Mouse (Mus musculus) testis, adult 2 months (tissue): ENCODE data around the gene Ikbke. TPM values are rescaled to one million over a fixed set of nuclear protein-coding genes. Genes with fewer than 3 reads are reported as not detected.

Source experiments
- H3K27ac ChIP-seq: fragments of 200-500 bp; 2 replicates; pipeline ENCODE4 v1.5.1; 2012; ENCODE audit warnings: low read depth, low read length; ENCODE audit not compliant: control insufficient read depth, insufficient read depth
- H3K27me3 ChIP-seq: fragments of 200-500 bp; 2 replicates; pipeline ENCODE4 v1.6.1; 2012; ENCODE audit warnings: mild to moderate bottlenecking, low read length, moderate library complexity; ENCODE audit not compliant: control insufficient read depth, insufficient read depth
- H3K36me3 ChIP-seq: fragments of 200-500 bp; 2 replicates; pipeline ENCODE4 v1.6.1; 2012; ENCODE audit warnings: mild to moderate bottlenecking, low read length; ENCODE audit not compliant: control insufficient read depth, insufficient read depth
- H3K4me1 ChIP-seq: fragments of 200-500 bp; 2 replicates; pipeline ENCODE4 v1.6.1; 2012; ENCODE audit warnings: low read length; ENCODE audit not compliant: control insufficient read depth, insufficient read depth
- H3K4me3 ChIP-seq: fragments of 200-500 bp; 2 replicates; pipeline ENCODE4 v1.5.1; 2012; ENCODE audit warnings: low read depth, mild to moderate bottlenecking, low read length, moderate library complexity, mixed read lengths; ENCODE audit not compliant: control insufficient read depth
- CTCF ChIP-seq: fragments of 200-500 bp; IDR thresholded peaks from 2 replicates; pipeline ENCODE4 v1.5.1; 2012; ENCODE audit warnings: low read depth, mild to moderate bottlenecking, inconsistent platforms, low read length, moderate library complexity; ENCODE audit not compliant: control insufficient read depth, insufficient read depth, insufficient replicate concordance
- POLR2A ChIP-seq: fragments of 200-500 bp; IDR thresholded peaks from 2 replicates; pipeline ENCODE4 v1.6.1; 2012; ENCODE audit warnings: low read depth, mild to moderate bottlenecking, inconsistent platforms, low read length, moderate library complexity; ENCODE audit not compliant: control insufficient read depth
- polyA plus RNA-seq: library from polyadenylated mRNA; depleted of rRNA; stranded (reverse); fragments of >200 nt; gene quantifications from 2 replicates; pipeline ENCODE4 v1.2.3, GENCODE M21; 2012

Gene Ikbke
- polyA plus RNA-seq, 1 experiment: 1.4 TPM

DNA sequence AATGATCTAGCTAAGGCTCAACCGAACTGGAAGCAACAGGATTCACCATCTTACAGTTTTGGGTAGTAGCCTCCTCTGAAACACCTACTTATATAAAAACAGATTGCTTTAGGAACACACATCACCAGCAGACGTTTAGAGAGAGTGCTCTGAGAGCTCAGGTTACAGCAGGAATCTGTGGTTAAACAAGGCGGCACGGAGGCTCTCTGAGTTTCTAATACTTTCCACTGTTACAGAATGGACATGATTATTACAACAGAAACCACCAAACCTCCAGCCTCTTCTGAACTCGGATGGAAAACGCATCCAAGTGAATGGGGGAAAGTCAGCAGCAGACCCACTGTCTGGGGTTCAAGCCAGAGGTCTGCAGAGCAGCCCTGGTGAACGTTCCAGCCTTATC is 43.3 kb downstream of the Ikbke start:
- Histone ChIP-seq H3K27ac (no peak overlapping the region), H3K36me3 (no peaks in the 10 kb centered on the region), H3K4me3 (no peak overlapping the region), H3K27me3 (no peaks in the 10 kb centered on the region), H3K4me1 (no peaks in the 10 kb centered on the region)
- no peak for TF ChIP-seq CTCF
- TF ChIP-seq POLR2A: no peak

DNA sequence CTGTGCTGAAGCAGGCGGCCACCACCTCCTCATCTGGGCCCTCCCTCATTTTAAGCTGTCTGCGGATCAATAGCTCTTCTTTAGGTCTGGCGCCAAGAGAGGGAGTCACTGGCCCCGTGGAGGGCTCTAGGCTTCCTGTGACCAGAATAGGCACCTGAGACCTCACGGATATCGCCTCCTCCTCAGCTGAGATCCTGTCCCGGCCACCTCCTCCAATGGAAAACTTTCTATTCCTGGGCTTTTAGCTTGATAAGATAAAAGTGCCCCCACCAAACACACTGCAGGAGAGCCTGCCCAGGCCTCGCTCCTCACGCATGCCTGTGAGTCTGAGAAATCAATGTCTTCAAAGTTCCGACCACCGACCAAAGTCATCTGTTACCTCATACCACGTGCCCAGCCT is 45.9 kb downstream of the Ikbke start:
- H3K36me3 ChIP-seq: no peaks in the 10 kb centered on the region
- no peak overlapping the region for H3K27ac ChIP-seq
- no peaks in the 10 kb centered on the region for H3K4me1 ChIP-seq
- no peaks in the 10 kb centered on the region for H3K27me3 ChIP-seq
- TF ChIP-seq POLR2A (no peak), CTCF (no peak)
- H3K4me3 ChIP-seq: no peak overlapping the region

DNA sequence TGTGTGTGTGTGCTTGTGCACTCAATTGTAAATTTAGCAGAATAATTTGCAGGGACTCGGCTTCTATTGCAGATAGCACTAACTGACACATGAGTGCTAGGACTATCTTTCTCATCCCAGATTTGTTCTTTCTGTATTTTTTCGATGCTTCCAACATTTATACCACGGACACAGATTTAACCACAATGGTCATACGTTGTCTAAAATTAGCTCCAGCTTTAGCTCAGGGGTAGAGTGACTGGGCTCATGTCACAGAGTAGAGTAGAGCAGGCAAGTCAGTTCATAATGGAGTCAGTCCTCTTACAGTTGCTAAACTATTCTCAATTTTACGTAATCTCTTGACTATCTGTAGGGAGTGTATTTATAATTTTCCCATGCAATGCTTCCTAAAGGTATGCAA is 50.7 kb downstream of the Ikbke start:
- no peaks in the 10 kb centered on the region for H3K4me1 ChIP-seq
- H3K36me3 ChIP-seq: no peaks in the 10 kb centered on the region
- TF ChIP-seq POLR2A (no peak), CTCF (no peak)
- no peak overlapping the region for H3K4me3 ChIP-seq
- H3K27me3 ChIP-seq: no peaks in the 10 kb centered on the region
- no peak overlapping the region for H3K27ac ChIP-seq

GRCm38 (mm10) chr1:131228225-131228624 is 51.2 kb downstream of the Ikbke start:
- no peak for TF ChIP-seq POLR2A
- TF ChIP-seq CTCF: no peak
- no peak overlapping the region for H3K27ac ChIP-seq

GRCm38 (mm10) chr1:131224848-131225471 is 54.4 kb downstream of the Ikbke start:
- no peak overlapping the region for H3K4me3 ChIP-seq
- TF ChIP-seq CTCF (no peak), POLR2A (no peak)
- H3K27me3 ChIP-seq: no peaks in the 10 kb centered on the region
- no peaks in the 10 kb centered on the region for H3K36me3 ChIP-seq
- H3K27ac ChIP-seq: no peak overlapping the region
- H3K4me1 ChIP-seq: no peaks in the 10 kb centered on the region

More at GRCm38 (mm10) chr1:131228225-131228624, 51.2 kb downstream of the Ikbke start:
- Histone ChIP-seq H3K27me3 (no peaks in the 10 kb centered on the region), H3K4me3 (no peak overlapping the region), H3K36me3 (no peaks in the 10 kb centered on the region), H3K4me1 (no peaks in the 10 kb centered on the region)

GRCm38 (mm10) chr1:131223345-131223744 is 56.1 kb downstream of the Ikbke start:
- TF ChIP-seq POLR2A (no peak), CTCF (no peak)
- H3K27ac ChIP-seq: no peak overlapping the region
- H3K4me3 ChIP-seq: no peak overlapping the region
- H3K27me3 ChIP-seq: no peaks in the 10 kb centered on the region
- H3K36me3 ChIP-seq: no peaks in the 10 kb centered on the region
- H3K4me1 ChIP-seq: no peaks in the 10 kb centered on the region

DNA sequence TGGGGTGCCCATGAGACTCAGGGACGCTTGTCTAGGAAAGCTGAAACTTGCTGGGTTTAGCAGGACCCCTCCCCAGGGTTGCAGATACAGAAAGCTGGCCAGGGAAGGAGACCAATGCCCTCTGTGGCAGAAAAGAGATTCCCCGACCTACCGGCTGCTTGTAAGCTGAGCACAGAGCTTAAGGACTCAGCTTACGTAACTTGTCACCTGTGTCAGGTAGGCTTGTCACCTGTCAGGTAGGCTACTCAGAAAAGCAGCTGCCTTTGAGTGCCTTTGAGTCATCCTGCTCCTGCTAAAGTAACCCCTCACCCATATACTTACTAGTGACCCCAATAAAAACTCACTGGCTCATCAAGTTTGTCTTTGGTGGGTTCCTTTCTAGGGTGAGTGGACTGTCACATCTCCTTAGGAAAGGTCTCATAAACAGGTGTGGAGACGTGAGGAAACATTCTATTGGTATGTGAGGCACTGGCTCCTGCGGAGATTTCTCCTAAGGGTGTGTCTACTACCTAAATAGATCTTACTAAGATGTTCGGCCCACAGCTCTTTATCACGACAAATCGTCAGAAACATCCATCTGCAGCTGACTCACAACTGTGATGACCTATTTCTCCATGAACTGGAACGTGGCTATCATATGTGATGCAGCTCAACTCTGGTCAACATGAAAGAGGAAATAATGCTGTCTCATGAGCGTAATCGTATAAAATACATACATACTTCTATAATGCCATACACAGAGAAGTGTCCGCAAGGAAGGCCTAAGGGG is 57.4 kb downstream of the Ikbke start:
- Histone ChIP-seq H3K4me1 (no peaks in the 10 kb centered on the region), H3K36me3 (no peaks in the 10 kb centered on the region), H3K27me3 (no peaks in the 10 kb centered on the region), H3K4me3 (no peak overlapping the region), H3K27ac (no peak overlapping the region)
- no peak for TF ChIP-seq CTCF
- no peak for TF ChIP-seq POLR2A

GRCm38 (mm10) chr1:131218933-131219332 is 60.5 kb downstream of the Ikbke start:
- Histone ChIP-seq H3K36me3 (no peaks in the 10 kb centered on the region), H3K27me3 (no peaks in the 10 kb centered on the region), H3K4me3 (no peak overlapping the region), H3K27ac (no peak overlapping the region), H3K4me1 (no peaks in the 10 kb centered on the region)
- TF ChIP-seq CTCF: no peak
- TF ChIP-seq POLR2A: no peak
